Mouse (Mus musculus): Measurements from ENCODE around the gene Ttll1. TPM values are rescaled to one million over a fixed set of nuclear protein-coding genes. Genes with fewer than 3 reads are reported as not detected.

The Ttll1 gene
- 5.1 and 5.4 TPM in 2 replicates for total RNA-seq (2023)

GRCm38 (mm10) chr15:83510805-83511405 lies at the start of gene Ttll1:
Gene Ttll1 (minus strand): TSS chr15:83510893.

GRCm38 (mm10) chr15:83526424-83527091 lies 15.9 kb upstream of the Ttll1 start, which contains the start of gene Bik:
Gene Bik (plus strand): TSS chr15:83526862.

GRCm38 (mm10) chr15:83464083-83464904 lies 46.4 kb downstream of the Ttll1 start, which contains the start of gene Pacsin2:
Gene Pacsin2 (minus strand): TSS chr15:83464606.

Other genes starting within 250 kb of the Ttll1 start
- 11.5 and 16.3 TPM in 2 replicates for gene Arfgap3, start 160.6 kb downstream of the Ttll1 start, total RNA-seq (2023)
- gene Pacsin2, start 46.3 kb downstream of the Ttll1 start, total RNA-seq (2023) = 106 and 126 TPM in 2 replicates
- gene Bik, start 16.0 kb upstream of the Ttll1 start, total RNA-seq (2023) = not detected in 2 replicates
- 237 and 255 TPM in 2 replicates for gene Tspo, start 52.7 kb upstream of the Ttll1 start, total RNA-seq (2023)
- gene Mcat, start 52.9 kb upstream of the Ttll1 start, total RNA-seq (2023) = 4.3 TPM in 2 replicates
- gene Ttll12, start 84.3 kb upstream of the Ttll1 start, total RNA-seq (2023) = 3.6 and 4.2 TPM in 2 replicates
- not detected in 2 replicates for gene Scube1, start 214.1 kb upstream of the Ttll1 start, total RNA-seq (2023)

Measured in neutrophil, adult 65 days (primary cell).